Mouse (Mus musculus): ENCODE data around the gene Prrc2a. TPM values are rescaled to one million over a fixed set of nuclear protein-coding genes. Genes with fewer than 3 reads are reported as not detected.

The Prrc2a gene
- total RNA-seq (2021), result 100 to 1,000 TPM; 272 to 274 TPM
- long read RNA-seq, experiment 1, partial matches to known transcripts, result 11 of 12 reads
- long read RNA-seq, experiment 1, other reads (novel, unspliced or antisense), result 1 of 12 reads
- long read RNA-seq, experiment 2, full-length matches to known transcripts, result 2 of 17 reads
- long read RNA-seq, experiment 2, partial matches to known transcripts, result 12 of 17 reads
- long read RNA-seq, experiment 2, other reads (novel, unspliced or antisense), result 3 of 17 reads

GRCm38 (mm10) chr17:35164568-35165450, at the start of gene Prrc2a:
Prrc2a (minus strand) TSS chr17:35164897.
- intact Hi-C loops (cut with DNase I), result no loop called here

GRCm38 (mm10) chr17:35213071-35213470, 48.4 kb upstream of the Prrc2a start:
- DNase-seq (ENCODE audit: low spot score in 2 of 2), result no peak
- intact Hi-C loops (cut with DNase I), result no loop called here

More at GRCm38 (mm10) chr17:35164568-35165450, at the start of gene Prrc2a:
- DNase-seq (ENCODE audit: low spot score in 2 of 2), result peak; percentile 99

- no peak for DNase-seq (ENCODE audit: low spot score in 2 of 2)
- intact Hi-C loops (cut with DNase I), result no loop called here
Measured at GRCm38 (mm10) chr17:35210593-35210992, 45.9 kb upstream of the Prrc2a start.

DNA sequence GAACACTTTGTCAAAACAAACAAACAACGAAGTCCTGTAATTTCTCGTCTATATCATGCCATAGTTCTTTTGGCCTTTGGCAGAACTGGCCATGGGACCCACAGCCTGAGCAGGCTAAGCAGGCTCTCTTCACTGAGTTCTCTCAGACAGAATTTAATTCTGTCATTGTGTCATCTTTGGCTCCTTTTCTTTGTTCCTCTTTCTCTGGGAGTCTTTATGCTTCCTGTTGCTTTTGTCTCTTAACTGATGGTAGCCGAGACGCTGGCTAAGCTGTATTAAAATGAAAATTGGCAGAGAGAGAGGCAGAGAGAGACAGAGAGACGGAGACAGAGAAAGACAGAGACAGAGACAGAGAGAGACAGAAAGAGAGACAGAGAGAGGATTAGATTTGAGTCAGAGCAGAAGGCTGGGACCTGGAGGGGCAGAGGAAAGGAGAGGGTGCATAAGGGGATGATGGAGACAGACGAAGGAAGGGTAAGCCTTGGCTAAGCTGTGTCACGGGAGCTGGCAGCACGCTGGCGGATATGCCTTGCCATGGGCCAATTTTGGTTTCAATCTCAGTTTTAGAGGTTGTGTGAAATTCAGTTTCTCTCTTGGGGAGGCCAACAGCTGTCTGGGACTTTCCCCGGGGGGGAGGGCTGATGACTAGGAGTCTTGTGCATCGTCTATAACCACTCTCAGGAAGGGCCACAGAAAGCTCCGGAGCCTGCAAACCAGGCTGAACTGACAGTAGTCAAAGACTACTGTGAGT, 45.3 kb upstream of the Prrc2a start:
- no peak for DNase-seq (ENCODE audit: low spot score in 2 of 2)
- intact Hi-C loops (cut with DNase I), result no loop called here

DNA sequence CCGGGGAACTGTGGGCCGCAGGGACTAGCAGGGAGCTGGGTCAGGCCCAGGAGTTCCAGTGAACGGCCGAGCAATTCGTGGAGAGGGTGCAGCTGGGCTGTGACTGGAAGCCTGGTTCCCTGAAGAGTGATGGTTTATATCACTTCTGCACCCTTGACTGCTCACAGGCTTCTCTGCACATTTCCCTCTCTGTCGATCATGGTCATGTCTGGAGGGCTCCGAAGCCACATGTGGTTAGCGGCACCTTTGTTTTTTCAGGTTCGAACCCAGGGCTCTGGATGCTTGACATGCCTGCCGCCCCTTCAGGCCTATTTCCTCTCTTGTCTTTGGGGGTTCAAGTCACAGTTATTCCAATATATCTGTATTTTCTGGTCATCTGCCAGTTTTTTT, 40.7 kb upstream of the Prrc2a start:
- intact Hi-C loops (cut with DNase I), result no loop called here
- no peak for DNase-seq (ENCODE audit: low spot score in 2 of 2)

DNA sequence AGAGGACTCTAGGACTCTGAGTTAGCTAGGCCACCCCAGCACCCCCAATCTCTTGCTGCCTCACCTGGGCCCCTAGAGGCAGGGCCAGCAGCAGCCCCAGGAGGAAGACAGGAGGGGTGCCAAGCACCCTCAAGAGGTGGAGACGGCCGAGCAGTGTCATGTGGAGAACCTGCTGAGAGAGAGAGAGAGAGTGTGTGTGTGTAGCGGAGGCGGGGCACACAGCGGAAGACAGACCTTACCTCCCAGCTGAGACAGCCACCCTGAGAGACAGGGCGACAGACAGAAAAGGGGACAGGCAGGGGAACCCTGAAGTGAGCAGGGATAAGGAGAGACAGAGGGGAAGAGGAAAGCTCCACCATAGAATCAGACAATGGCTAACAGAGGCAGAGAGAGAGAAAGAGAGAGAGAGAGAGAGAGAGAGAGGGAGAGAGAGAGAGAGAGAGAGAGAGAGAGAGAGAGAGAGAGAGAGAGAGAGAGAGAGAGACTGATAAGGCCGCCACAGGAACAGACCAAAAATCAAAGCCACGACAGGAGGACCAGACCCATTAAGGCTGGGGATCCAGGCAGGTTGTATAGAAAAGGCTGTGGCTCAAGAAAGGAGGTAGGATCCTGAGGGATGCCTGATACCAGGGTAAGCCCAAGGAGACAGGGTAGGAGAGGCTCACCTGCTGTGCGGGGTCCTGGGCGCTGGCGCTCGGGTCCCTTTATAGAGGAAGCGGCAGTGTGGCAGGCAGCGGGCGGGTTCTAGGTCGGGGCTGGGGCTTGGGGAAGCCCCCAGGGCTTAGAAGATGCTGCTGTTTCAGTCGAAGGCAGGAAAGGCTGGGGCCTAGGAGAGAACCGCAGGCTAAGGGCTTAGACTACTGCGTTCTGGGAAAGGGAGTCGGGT, 40.0 kb upstream of the Prrc2a start, which contains the start of gene Lta:
Lta (minus strand) TSS at position 858 of the 886 bp plus-strand sequence.
- intact Hi-C loops (cut with DNase I), result loop anchor here (1.0 kb wide), 1 partner anchor 23 kb away; no protein-coding TSS in a partner anchor
- no peak for DNase-seq (ENCODE audit: low spot score in 2 of 2)

DNA sequence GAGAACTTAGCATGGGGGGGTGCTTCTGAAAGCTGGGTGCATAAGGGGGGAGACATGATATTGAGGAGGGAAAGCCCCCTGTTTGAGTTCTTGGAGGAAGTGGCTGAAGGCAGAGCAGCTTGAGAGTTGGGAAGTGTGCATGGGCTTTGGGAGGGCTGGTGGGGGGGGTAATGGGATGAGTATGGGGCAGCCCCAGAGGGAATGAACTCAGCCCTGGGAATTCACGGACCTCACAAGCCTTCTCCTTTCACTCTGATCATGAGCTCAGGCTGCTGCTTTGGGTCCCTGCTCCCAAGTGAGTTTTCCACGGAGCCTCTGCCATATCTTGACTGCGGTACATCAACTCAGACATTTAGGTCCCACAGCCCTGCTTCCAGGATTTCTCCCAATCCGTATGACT, 37.7 kb upstream of the Prrc2a start:
- no peak for DNase-seq (ENCODE audit: low spot score in 2 of 2)
- intact Hi-C loops (cut with DNase I), result no loop called here

DNA sequence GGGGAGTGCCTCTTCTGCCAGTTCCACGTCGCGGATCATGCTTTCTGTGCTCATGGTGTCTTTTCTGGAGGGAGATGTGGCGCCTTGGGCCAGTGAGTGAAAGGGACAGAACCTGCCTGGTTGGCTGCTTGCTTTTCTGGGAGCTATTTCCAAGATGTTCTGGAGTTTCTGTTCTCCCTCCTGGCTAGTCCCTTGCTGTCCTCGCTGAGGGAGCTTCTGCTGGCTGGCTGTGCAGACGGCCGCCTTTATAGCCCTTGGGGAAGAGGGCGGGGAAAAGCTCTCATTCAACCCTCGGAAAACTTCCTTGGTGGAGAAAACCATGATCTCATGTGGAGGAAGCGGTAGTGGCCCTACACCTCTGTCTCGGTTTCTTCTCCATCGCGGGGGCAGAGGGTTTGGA, 37.1 kb upstream of the Prrc2a start, which contains the start of gene Tnf:
Tnf (minus strand) TSS at position 221 of the 400 bp plus-strand sequence.
- intact Hi-C loops (cut with DNase I), result no loop called here
- peak in 1 of 2 experiments; percentile 35 for DNase-seq (ENCODE audit: low spot score in 2 of 2)

GRCm38 (mm10) chr17:35201128-35201527, 36.4 kb upstream of the Prrc2a start:
- no peak for DNase-seq (ENCODE audit: low spot score in 2 of 2)
- intact Hi-C loops (cut with DNase I), result no loop called here

DNA sequence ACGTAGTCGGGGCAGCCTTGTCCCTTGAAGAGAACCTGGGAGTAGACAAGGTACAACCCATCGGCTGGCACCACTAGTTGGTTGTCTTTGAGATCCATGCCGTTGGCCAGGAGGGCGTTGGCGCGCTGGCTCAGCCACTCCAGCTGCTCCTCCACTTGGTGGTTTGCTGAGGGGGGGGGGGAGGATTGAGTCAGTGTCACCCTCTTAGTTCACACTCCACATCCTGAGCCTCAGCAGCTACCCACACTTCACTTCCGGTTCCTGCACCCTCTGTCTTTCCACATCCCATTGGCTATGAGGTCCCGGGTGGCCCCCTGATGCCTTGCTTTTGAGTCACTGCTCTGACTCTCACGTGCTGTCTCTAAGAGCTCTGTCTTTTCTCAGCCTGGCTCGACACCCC, 35.7 kb upstream of the Prrc2a start:
- intact Hi-C loops (cut with DNase I), result no loop called here
- DNase-seq (ENCODE audit: low spot score in 2 of 2), result no peak

GRCm38 (mm10) chr17:35198946-35199345, 34.2 kb upstream of the Prrc2a start:
- no peak for DNase-seq (ENCODE audit: low spot score in 2 of 2)
- intact Hi-C loops (cut with DNase I), result no loop called here

GRCm38 (mm10) chr17:35198029-35198428, 33.3 kb upstream of the Prrc2a start:
- DNase-seq (ENCODE audit: low spot score in 2 of 2), result no peak
- intact Hi-C loops (cut with DNase I), result no loop called here

DNA sequence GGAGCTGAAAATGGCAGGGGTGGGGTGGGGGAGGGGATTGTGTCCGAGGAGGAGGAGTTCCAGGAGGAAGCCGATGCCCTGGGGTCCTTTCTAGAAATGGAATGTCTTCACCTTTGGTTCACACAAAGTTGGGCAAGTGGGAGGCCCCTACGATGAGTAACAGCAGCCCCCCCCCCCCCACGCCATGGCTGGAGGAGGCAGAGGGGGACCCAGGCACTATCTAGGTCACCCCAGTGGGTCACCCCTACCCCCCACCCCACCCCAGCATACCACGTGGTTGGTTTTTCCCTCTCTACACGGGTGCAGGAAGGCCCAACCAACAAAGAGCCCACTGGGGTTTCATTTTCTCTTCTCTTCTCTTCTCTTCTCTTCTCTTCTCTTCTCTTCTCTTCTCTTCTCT, 32.4 kb upstream of the Prrc2a start:
- no peak for DNase-seq (ENCODE audit: low spot score in 2 of 2)
- intact Hi-C loops (cut with DNase I), result no loop called here

DNA sequence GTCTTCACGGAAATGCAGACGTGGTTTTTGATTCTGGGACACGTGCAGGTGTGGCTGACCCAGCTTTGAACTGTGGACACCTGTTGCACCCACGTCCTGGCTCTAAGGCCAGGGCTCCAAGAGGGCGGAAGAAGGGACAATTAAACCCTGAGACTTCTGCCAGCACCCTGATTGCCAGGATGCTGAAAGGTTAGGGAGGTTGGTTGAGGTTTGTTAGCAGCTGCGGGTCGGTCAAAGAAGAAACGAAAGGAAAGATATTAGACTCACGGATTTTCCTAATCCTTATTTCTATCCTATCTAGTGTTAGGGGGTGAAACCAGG, 31.6 kb upstream of the Prrc2a start:
- DNase-seq (ENCODE audit: low spot score in 2 of 2), result no peak
- intact Hi-C loops (cut with DNase I), result no loop called here

GRCm38 (mm10) chr17:35195631-35196320, 31.1 kb upstream of the Prrc2a start:
- intact Hi-C loops (cut with DNase I), result no loop called here
- peak; percentile 85 to 94 for DNase-seq (ENCODE audit: low spot score in 2 of 2)

- DNase-seq (ENCODE audit: low spot score in 2 of 2), result no peak
- intact Hi-C loops (cut with DNase I), result no loop called here
Measured at GRCm38 (mm10) chr17:35194844-35195630, 30.3 kb upstream of the Prrc2a start.

- intact Hi-C loops (cut with DNase I), result no loop called here
- no peak for DNase-seq (ENCODE audit: low spot score in 2 of 2)
Measured at GRCm38 (mm10) chr17:35193881-35194843, 29.5 kb upstream of the Prrc2a start, which contains the start of gene Ltb. Ltb (plus strand) TSS chr17:35194439.
